Mouse (Mus musculus) lung, embryonic 16.5 days (tissue): Measurements from ENCODE around the gene Rbm20. TPM values are rescaled to one million over a fixed set of nuclear protein-coding genes. Genes with fewer than 3 reads are reported as not detected.
"Not testable (repeated sequence)": the region's sequence is repeated elsewhere in the genome, so short reads cannot be mapped to it uniquely, and the experiment has no call there.

Source experiments
- ATAC-seq: fragments of 200-750 bp; cut with Nextera tagmentation; 2 replicates; pipeline ENCODE4 v1.8.0; 2017; ENCODE audit warnings: low read depth, mild to moderate bottlenecking, moderate library complexity
- H3K27ac ChIP-seq: fragments of 300-500 bp; sonication (generic); 2 replicates; pipeline ENCODE4 v1.5.1; 2014; ENCODE audit warnings: mild to moderate bottlenecking, control low read depth, low read length
- H3K27me3 ChIP-seq: fragments of 300-500 bp; sonication (generic); 2 replicates; pipeline ENCODE4 v1.6.1; 2014; ENCODE audit warnings: low read depth, low read length, mixed read lengths; ENCODE audit not compliant: control insufficient read depth, insufficient read depth
- H3K36me3 ChIP-seq: fragments of 300-500 bp; sonication (generic); 2 replicates; pipeline ENCODE4 v1.6.1; 2014; ENCODE audit warnings: low read length; ENCODE audit not compliant: control insufficient read depth, insufficient read depth
- H3K4me1 ChIP-seq: fragments of 300-500 bp; sonication (generic); replicated peaks from 2 replicates; pipeline ENCODE4 v1.6.1; 2014; ENCODE audit warnings: low read length, mixed read lengths; ENCODE audit not compliant: control insufficient read depth, insufficient read depth
- H3K4me2 ChIP-seq: fragments of 300-500 bp; sonication (generic); 2 replicates; pipeline ENCODE4 v1.6.1; 2014; ENCODE audit warnings: low read depth, low read length, control low read depth
- H3K4me3 ChIP-seq: fragments of 300-500 bp; sonication (generic); 2 replicates; pipeline ENCODE4 v1.5.1; 2014; ENCODE audit warnings: mild to moderate bottlenecking, low read length, control low read depth
- H3K9ac ChIP-seq: fragments of 300-500 bp; sonication (generic); 2 replicates; pipeline ENCODE4 v1.6.1; 2014; ENCODE audit warnings: low read length, control low read depth
- H3K9me3 ChIP-seq: fragments of 300-500 bp; sonication (generic); 2 replicates; pipeline ENCODE4 v1.6.1; 2016; ENCODE audit warnings: low read length; ENCODE audit not compliant: control insufficient read depth
- WGBS: fragments of 180-500 bp; shearing (Covaris S2); extraction: QIAGEN DNeasy Blood & Tissue Kit; methylation state at CpG from one replicate; pipeline ENCODE4 v1.1.7; 2014; 5-methylcytosine and 5-hydroxymethylcytosine counted together
- polyA plus RNA-seq: library from polyadenylated mRNA; unstranded; fragments of >200 nt; fragmentation: Nextera tagmentation; extraction: Ambion mirVana; gene quantifications from 2 replicates; pipeline ENCODE4 v1.2.1, GENCODE M21; 2015

Rbm20 gene
- polyA plus RNA-seq, 1 experiment from 2014 or later, result 1.5 TPM

- H3K27me3 ChIP-seq, result no peaks in the 10 kb centered on the region
- H3K9ac ChIP-seq, result no peak overlapping the region
- no peak for ATAC-seq
- H3K27ac ChIP-seq, result no peak overlapping the region
- H3K4me1 ChIP-seq, result peaks cover 15% of the 10 kb centered on the region
- H3K36me3 ChIP-seq, result no peaks in the 10 kb centered on the region
- no peaks in the 10 kb centered on the region for H3K9me3 ChIP-seq
- H3K4me3 ChIP-seq, result no peak overlapping the region
- 76% methylated on average over 14 of the region's 14 CpGs for WGBS
- no peak overlapping the region for H3K4me2 ChIP-seq
Observed at GRCm38 (mm10) chr19:53899941-53900610, 223.0 kb downstream of the Rbm20 start.

DNA sequence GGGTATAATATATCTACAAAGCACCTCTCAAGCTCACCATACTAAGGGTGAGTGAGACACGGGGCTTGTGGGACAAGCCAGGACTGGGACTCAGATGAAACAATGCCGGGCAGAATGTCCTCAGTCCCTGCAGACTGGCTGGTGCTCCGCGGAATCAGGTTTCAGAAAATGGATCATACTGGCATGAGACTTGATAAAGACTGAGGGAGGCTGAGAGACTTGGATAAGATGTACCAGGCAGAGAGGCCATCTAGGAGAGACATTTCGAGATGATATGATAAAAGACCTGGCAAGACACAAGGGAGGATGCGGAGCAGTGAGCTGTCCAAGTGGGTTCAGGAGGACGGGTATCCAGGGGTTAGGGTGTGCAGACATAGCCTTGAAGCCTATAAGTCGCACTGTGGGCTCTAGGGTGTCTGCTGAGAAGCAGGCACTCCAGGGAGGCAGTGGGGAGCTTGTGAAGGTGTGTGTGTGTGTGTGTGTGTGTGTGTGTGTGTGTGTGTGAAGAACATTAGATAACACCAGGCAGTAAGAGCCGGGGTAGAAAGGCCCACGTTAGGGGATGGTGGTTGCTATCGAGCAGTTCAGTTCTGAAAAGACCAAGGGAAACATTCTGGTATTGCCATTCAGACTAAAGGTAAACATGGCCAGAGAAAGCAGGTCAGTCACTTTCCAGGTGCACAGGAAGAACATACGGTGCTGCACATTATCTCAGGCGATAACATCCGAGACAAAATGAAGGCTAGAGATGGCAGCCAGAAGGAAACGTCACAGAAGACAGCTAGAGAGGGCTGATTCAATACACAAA, 225.0 kb downstream of the Rbm20 start:
- 25% methylated on average over 15 of the region's 15 CpGs for WGBS
- peak overlapping the region; percentile 81 for H3K9ac ChIP-seq
- H3K27me3 ChIP-seq, result no peaks in the 10 kb centered on the region
- H3K27ac ChIP-seq, result peak overlapping the region; percentile 95
- no peaks in the 10 kb centered on the region for H3K9me3 ChIP-seq
- peak overlapping the region; percentile 98 for H3K4me3 ChIP-seq
- peak overlapping the region; percentile 77 for H3K4me2 ChIP-seq
- H3K36me3 ChIP-seq, result no peaks in the 10 kb centered on the region
- ATAC-seq, result no peak
- H3K4me1 ChIP-seq, result peaks cover 19% of the 10 kb centered on the region

- H3K27me3 ChIP-seq, result no peaks in the 10 kb centered on the region
- peaks cover 19% of the 10 kb centered on the region for H3K4me1 ChIP-seq
- WGBS, result under 1% methylated on average over 61 of the region's 61 CpGs
- ATAC-seq, result peak; percentile 98
- no peaks in the 10 kb centered on the region for H3K36me3 ChIP-seq
- peak overlapping the region; percentile 95 for H3K9ac ChIP-seq
- H3K4me2 ChIP-seq, result peak overlapping the region; percentile 77
- peak overlapping the region; percentile 95 for H3K27ac ChIP-seq
- no peaks in the 10 kb centered on the region for H3K9me3 ChIP-seq
- H3K4me3 ChIP-seq, result peak overlapping the region; percentile 98
Observed at GRCm38 (mm10) chr19:53902739-53903487, 225.8 kb downstream of the Rbm20 start.

- Histone ChIP-seq H3K4me3 (peak overlapping the region; percentile 98), H3K9me3 (no peaks in the 10 kb centered on the region), H3K4me2 (peak overlapping the region; percentile 76), H3K36me3 (no peaks in the 10 kb centered on the region; the same call in 1 of the 2 replicates), H3K9ac (peak overlapping the region; percentile 95), H3K4me1 (peaks cover 21% of the 10 kb centered on the region), H3K27ac (peak overlapping the region; percentile 88), H3K27me3 (no peaks in the 10 kb centered on the region)
- ATAC-seq, result peak; percentile 64
- WGBS, result under 1% methylated on average over 54 of the region's 83 CpGs
Observed at GRCm38 (mm10) chr19:53903507-53904321, 226.6 kb downstream of the Rbm20 start.

DNA sequence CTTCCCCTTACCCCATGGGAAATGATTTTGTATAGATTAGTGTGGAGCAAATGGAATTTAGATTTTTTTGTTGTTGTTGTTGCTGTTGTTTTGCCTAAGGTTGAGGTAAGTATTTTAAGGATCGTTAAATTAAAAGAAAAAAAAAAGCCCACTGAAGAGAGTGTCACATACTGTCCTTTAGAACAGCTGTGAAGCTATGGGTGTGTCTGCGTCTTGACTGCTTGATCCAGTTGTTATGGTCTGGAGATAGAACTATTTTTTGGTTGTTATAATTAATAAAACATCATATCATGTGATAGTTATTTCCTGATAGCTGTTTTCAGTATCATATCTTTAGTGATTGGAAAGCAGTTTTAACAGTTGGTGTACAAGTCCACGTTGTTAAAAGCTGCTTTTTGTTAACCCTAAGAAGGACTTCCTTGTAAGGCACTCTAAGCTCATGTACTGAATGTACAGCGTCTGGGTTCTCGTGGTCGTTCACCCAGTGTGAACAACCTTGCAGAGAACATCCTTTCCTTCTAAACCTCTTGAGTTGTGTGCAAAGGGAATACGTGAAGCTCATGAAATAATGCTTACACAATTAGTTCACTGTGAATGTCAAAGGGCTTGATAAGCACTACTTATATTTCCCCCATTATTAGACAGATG, 227.9 kb downstream of the Rbm20 start:
- Histone ChIP-seq H3K9ac (peak overlapping the region; percentile 50; the same call in 1 of the 2 replicates), H3K36me3 (peaks cover 8% of the 10 kb centered on the region)

GRCm38 (mm10) chr19:53906033-53906702, 229.1 kb downstream of the Rbm20 start:
- Histone ChIP-seq H3K4me2 (peak overlapping the region; percentile 47), H3K4me3 (peak overlapping the region; percentile 23; the same call in 1 of the 2 replicates), H3K9ac (no peak overlapping the region), H3K9me3 (no peaks in the 10 kb centered on the region), H3K27ac (no peak overlapping the region), H3K4me1 (peaks cover 17% of the 10 kb centered on the region), H3K36me3 (peaks cover 12% of the 10 kb centered on the region), H3K27me3 (no peaks in the 10 kb centered on the region)
- no peak for ATAC-seq
- WGBS, result 27% methylated on average over 6 of the region's 6 CpGs

More for the DNA sequence above, 227.9 kb downstream of the Rbm20 start:
- H3K27me3 ChIP-seq, result no peaks in the 10 kb centered on the region
- H3K4me3 ChIP-seq, result peak overlapping the region; percentile 98
- H3K27ac ChIP-seq, result no peak overlapping the region
- peak overlapping the region; percentile 76 for H3K4me2 ChIP-seq
- peaks cover 17% of the 10 kb centered on the region for H3K4me1 ChIP-seq
- no peak for ATAC-seq
- no peaks in the 10 kb centered on the region for H3K9me3 ChIP-seq
- WGBS, result 41% methylated on average over 7 of the region's 7 CpGs

- not testable (repeated sequence) for H3K9me3 ChIP-seq, H3K4me2 ChIP-seq, ATAC-seq, H3K9ac ChIP-seq, H3K27me3 ChIP-seq, H3K27ac ChIP-seq, H3K4me3 ChIP-seq
- Histone ChIP-seq H3K36me3 (peaks cover 15% of the 10 kb centered on the region), H3K4me1 (peaks cover 16% of the 10 kb centered on the region)
Observed at GRCm38 (mm10) chr19:53906703-53907070, 229.6 kb downstream of the Rbm20 start.

GRCm38 (mm10) chr19:53914950-53915349, 237.8 kb downstream of the Rbm20 start:
- no peak overlapping the region for H3K4me2 ChIP-seq
- no peaks in the 10 kb centered on the region for H3K27me3 ChIP-seq
- no peaks in the 10 kb centered on the region for H3K4me1 ChIP-seq
- no peak overlapping the region for H3K27ac ChIP-seq
- H3K36me3 ChIP-seq, result peaks cover 56% of the 10 kb centered on the region
- no peak overlapping the region for H3K4me3 ChIP-seq
- H3K9me3 ChIP-seq, result no peaks in the 10 kb centered on the region
- ATAC-seq, result no peak
- over 99% methylated on average over 4 of the region's 4 CpGs for WGBS
- no peak overlapping the region for H3K9ac ChIP-seq
